Mouse (Mus musculus) limb, embryonic 15.5 days (tissue): ENCODE data around the gene Vmn1r232. TPM values are rescaled to one million over a fixed set of nuclear protein-coding genes. Genes with fewer than 3 reads are reported as not detected.
A peak's percentile ranks its signal among the peaks of the same experiment; 100 is the strongest.

ENCODE experiments used
- ATAC-seq: fragments of 200-750 bp; cut with Nextera tagmentation; 2 replicates; pipeline ENCODE4 v1.8.0; 2017; ENCODE audit warnings: low read depth, moderate TSS enrichment; ENCODE audit not compliant: insufficient number of reproducible peaks, low FRiP score, low TSS enrichment
- H3K27ac ChIP-seq: fragments of 300-500 bp; sonication (generic); 2 replicates; pipeline ENCODE4 v1.5.1; 2015; ENCODE audit warnings: moderate library complexity, mild to moderate bottlenecking, inconsistent platforms
- H3K27me3 ChIP-seq: fragments of 300-500 bp; sonication (generic); 2 replicates; pipeline ENCODE4 v1.6.1; 2015; ENCODE audit warnings: inconsistent platforms
- H3K36me3 ChIP-seq: fragments of 300-500 bp; sonication (generic); 2 replicates; pipeline ENCODE4 v1.6.1; 2015; ENCODE audit warnings: inconsistent platforms
- H3K4me1 ChIP-seq: fragments of 300-500 bp; sonication (generic); 2 replicates; pipeline ENCODE4 v1.6.1; 2015; ENCODE audit warnings: inconsistent platforms
- H3K4me2 ChIP-seq: fragments of 300-500 bp; sonication (generic); 2 replicates; pipeline ENCODE4 v1.6.1; 2015; ENCODE audit warnings: mild to moderate bottlenecking, inconsistent platforms
- H3K4me3 ChIP-seq: fragments of 300-500 bp; sonication (generic); 2 replicates; pipeline ENCODE4 v1.5.1; 2015; ENCODE audit warnings: mild to moderate bottlenecking, inconsistent platforms
- H3K9ac ChIP-seq: fragments of 300-500 bp; sonication (generic); 2 replicates; pipeline ENCODE4 v1.6.1; 2015; ENCODE audit warnings: inconsistent platforms
- H3K9me3 ChIP-seq: fragments of 300-500 bp; sonication (generic); 2 replicates; pipeline ENCODE4 v1.6.1; 2016; ENCODE audit warnings: inconsistent platforms
- WGBS: fragments of 180-500 bp; shearing (Covaris S2); methylation state at CpG from one replicate; pipeline ENCODE4 v1.1.7; 2015; 5-methylcytosine and 5-hydroxymethylcytosine counted together
- polyA plus RNA-seq: library from polyadenylated mRNA; unstranded; fragments of >200 nt; fragmentation: Nextera tagmentation; extraction: Ambion mirVana; gene quantifications from 2 replicates; pipeline ENCODE4 v1.2.1, GENCODE M21; 2015

Vmn1r232 gene
- not detected in 2 replicates for polyA plus RNA-seq

DNA sequence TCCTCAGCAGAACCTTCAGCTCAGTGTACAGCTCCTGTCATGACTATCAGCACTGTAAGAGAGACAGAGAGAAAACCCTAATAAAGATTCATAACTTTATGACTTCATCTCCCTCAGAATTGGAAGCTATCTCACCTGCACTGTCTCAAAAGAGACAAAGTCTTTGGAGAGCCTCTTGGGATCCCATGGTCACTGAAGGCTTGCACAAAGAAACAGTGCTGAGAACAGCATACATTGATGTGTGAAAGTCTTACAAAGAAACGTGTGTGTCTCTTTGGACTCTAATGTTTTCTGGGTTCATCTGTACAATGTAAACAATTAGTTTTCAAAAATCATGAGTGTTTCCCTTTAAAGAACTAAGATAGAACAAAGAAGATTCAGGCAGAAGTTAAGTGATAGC lies at the start of gene Vmn1r232:
TSS of gene Vmn1r232 (minus strand) at position 101 of the 400 bp plus-strand sequence.
- H3K27ac ChIP-seq, result no peak within 1 kb of the TSS
- no peak for ATAC-seq
- H3K9ac ChIP-seq, result no peak within 1 kb of the TSS
- no peaks in the 10 kb centered on the region for H3K4me1 ChIP-seq
- H3K36me3 ChIP-seq, result no peaks in the 10 kb centered on the region
- WGBS, result 54% methylated on average over 1 of the region's 1 CpGs
- no peak within 1 kb of the TSS for H3K4me2 ChIP-seq
- no peak within 1 kb of the TSS for H3K4me3 ChIP-seq
- no peaks in the 10 kb centered on the region for H3K9me3 ChIP-seq
- H3K27me3 ChIP-seq, result no peaks in the 10 kb centered on the region

DNA sequence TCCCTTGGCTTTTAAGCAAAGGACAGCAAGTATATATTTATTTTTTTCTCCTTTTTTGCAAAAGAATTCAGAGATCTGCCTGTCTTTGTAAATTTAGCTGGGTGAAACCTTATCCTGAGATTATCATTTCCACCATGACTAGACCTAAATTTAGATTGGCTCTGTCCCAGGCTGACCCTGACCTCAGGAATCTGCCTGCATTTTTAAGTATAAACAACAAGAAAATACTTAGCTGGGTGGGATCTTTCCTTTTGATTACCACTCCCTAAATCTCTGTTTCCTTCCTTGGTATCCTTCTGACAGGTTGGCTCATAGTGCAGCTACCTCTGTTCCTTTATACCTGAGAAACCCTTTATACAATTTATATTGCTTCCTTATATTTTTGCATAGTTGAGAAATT lies 47.2 kb upstream of the Vmn1r232 start:
- H3K4me1 ChIP-seq, result no peaks in the 10 kb centered on the region
- no peaks in the 10 kb centered on the region for H3K27me3 ChIP-seq
- ATAC-seq, result no peak
- peaks cover 71% of the 10 kb centered on the region for H3K36me3 ChIP-seq
- no peak overlapping the region for H3K4me3 ChIP-seq
- H3K27ac ChIP-seq, result no peak overlapping the region
- H3K9ac ChIP-seq, result no peak overlapping the region
- H3K9me3 ChIP-seq, result no peaks in the 10 kb centered on the region
- no peak overlapping the region for H3K4me2 ChIP-seq

- Histone ChIP-seq H3K36me3 (peaks cover 84% of the 10 kb centered on the region), H3K4me2 (no peak overlapping the region), H3K9ac (no peak overlapping the region)
These were observed 45.9 kb upstream of the Vmn1r232 start for GRCm38 (mm10) chr17:20965421-20965820.

DNA sequence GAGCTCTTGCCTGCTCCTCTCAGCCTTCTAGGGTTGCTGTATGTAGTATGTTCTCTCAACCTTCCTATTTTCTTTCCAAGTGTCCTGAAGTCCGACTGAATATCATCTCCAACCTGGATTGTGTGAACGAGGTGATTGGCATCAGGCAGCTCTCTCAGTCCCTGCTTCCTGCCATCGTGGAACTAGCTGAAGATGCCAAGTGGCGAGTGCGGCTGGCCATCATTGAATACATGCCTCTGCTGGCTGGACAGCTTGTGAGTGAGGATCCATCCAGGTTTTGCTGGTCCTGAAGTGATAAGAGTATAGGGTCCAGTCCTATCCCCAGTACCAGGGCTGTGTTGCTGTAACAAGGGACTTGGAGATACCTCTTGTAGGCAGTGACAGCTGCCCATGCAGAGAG lies 40.9 kb upstream of the Vmn1r232 start:
- no peaks in the 10 kb centered on the region for H3K4me1 ChIP-seq
- H3K4me2 ChIP-seq, result no peak overlapping the region
- peaks cover 99% of the 10 kb centered on the region for H3K36me3 ChIP-seq
- ATAC-seq, result no peak
- no peak overlapping the region for H3K4me3 ChIP-seq
- no peak overlapping the region for H3K9ac ChIP-seq
- no peaks in the 10 kb centered on the region for H3K9me3 ChIP-seq
- no peaks in the 10 kb centered on the region for H3K27me3 ChIP-seq
- WGBS, result 92% methylated on average over 5 of the region's 5 CpGs
- no peak overlapping the region for H3K27ac ChIP-seq

More at GRCm38 (mm10) chr17:20965421-20965820, 45.9 kb upstream of the Vmn1r232 start:
- Histone ChIP-seq H3K27me3 (no peaks in the 10 kb centered on the region), H3K4me3 (no peak overlapping the region), H3K4me1 (no peaks in the 10 kb centered on the region), H3K9me3 (no peaks in the 10 kb centered on the region), H3K27ac (no peak overlapping the region)
- no peak for ATAC-seq
- WGBS, result 92% methylated on average over 4 of the region's 4 CpGs

DNA sequence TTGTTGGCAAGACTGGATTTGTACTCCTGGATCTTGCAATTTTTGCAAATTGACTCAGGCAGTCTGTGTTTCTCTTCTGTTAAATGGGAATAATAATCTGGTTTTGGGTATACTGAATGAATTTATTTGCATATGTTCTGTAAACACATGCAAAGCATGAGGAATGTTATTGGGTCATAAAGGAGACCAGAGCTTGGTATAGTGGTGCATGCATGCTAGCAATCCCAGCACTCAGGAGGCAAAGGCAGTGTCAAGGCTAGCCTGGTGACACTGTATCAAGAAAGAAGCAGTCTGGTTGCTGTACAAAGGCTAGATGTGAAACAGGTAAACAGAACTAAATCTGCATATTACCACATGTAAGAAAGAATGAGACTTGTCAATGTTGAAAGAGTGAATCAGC lies 27.1 kb upstream of the Vmn1r232 start:
- Histone ChIP-seq H3K4me3 (peak overlapping the region; percentile 67), H3K27me3 (no peaks in the 10 kb centered on the region), H3K27ac (no peak overlapping the region), H3K36me3 (peaks cover 5% of the 10 kb centered on the region; the same call in 1 of the 2 replicates), H3K4me2 (peak overlapping the region; percentile 58), H3K9me3 (no peaks in the 10 kb centered on the region), H3K9ac (peak overlapping the region; percentile 64; the same call in 1 of the 2 replicates), H3K4me1 (peaks cover 22% of the 10 kb centered on the region)
- ATAC-seq, result no peak

GRCm38 (mm10) chr17:20946026-20946565 lies 26.6 kb upstream of the Vmn1r232 start:
- Histone ChIP-seq H3K4me1 (peaks cover 22% of the 10 kb centered on the region), H3K4me2 (peak overlapping the region; percentile 58), H3K27ac (peak overlapping the region; percentile 99), H3K4me3 (peak overlapping the region; percentile 67), H3K27me3 (no peaks in the 10 kb centered on the region), H3K9me3 (no peaks in the 10 kb centered on the region), H3K9ac (peak overlapping the region; percentile 64), H3K36me3 (peaks cover under 1% of the 10 kb centered on the region; the same call in 1 of the 2 replicates)
- ATAC-seq, result no peak
- WGBS, result 0% methylated on average over 13 of the region's 13 CpGs

GRCm38 (mm10) chr17:20944985-20945891 lies 25.7 kb upstream of the Vmn1r232 start, which contains the start of gene Ppp2r1a:
TSS of gene Ppp2r1a (plus strand) at chr17:20945311.
- Histone ChIP-seq H3K4me2 (peak within 1 kb of the TSS; percentile 58), H3K36me3 (no peaks in the 10 kb centered on the region), H3K27ac (peak within 1 kb of the TSS; percentile 99), H3K4me3 (peak within 1 kb of the TSS; percentile 67), H3K9me3 (no peaks in the 10 kb centered on the region), H3K4me1 (peaks cover 22% of the 10 kb centered on the region), H3K27me3 (no peaks in the 10 kb centered on the region), H3K9ac (peak within 1 kb of the TSS; percentile 64)
- peak; percentile 99 for ATAC-seq
- WGBS, result under 1% methylated on average over 69 of the region's 69 CpGs

DNA sequence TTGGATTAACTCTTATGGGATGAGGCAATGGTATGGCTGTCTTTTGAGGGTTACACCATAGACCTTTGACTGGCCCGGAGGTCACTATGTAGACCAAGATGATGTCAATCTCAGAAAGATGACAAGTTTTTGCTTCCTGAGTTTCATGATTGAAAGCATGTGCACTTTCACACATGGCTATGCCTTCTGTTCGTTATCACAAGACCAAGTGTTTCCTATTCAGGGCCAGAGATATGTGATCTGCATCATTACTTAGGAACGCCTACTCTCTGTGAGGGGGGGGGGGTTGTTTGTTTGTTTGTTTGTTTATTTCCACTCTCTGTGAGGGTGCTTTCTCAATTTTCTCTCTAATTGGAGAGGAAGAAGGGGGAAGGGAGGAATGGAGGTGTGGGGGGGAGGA lies 24.7 kb upstream of the Vmn1r232 start:
- Histone ChIP-seq H3K27ac (peak overlapping the region; percentile 99), H3K4me3 (peak overlapping the region; percentile 67), H3K4me2 (peak overlapping the region; percentile 53), H3K9ac (no peak overlapping the region; the same call in 1 of the 2 replicates), H3K36me3 (no peaks in the 10 kb centered on the region), H3K9me3 (no peaks in the 10 kb centered on the region), H3K27me3 (no peaks in the 10 kb centered on the region), H3K4me1 (peaks cover 22% of the 10 kb centered on the region)
- 43% methylated on average over 3 of the region's 3 CpGs for WGBS
- no peak for ATAC-seq

- Histone ChIP-seq H3K4me3 (no peak within 1 kb of the TSS), H3K4me2 (no peak within 1 kb of the TSS), H3K27me3 (no peaks in the 10 kb centered on the region), H3K36me3 (no peaks in the 10 kb centered on the region), H3K4me1 (no peaks in the 10 kb centered on the region), H3K27ac (no peak within 1 kb of the TSS), H3K9me3 (no peaks in the 10 kb centered on the region), H3K9ac (no peak within 1 kb of the TSS)
- WGBS, result 59% methylated on average over 2 of the region's 2 CpGs
- ATAC-seq, result no peak
These were observed 14.5 kb downstream of the Vmn1r232 start, which contains the start of gene Vmn1r231 for GRCm38 (mm10) chr17:20904991-20905390. TSS of gene Vmn1r231 (minus strand) at chr17:20905091.

Other genes with a start within 250 kb of the Vmn1r232 start
- not detected in 2 replicates for gene Vmn1r226, start 236.9 kb downstream of the Vmn1r232 start, polyA plus RNA-seq
- not detected in 2 replicates for gene Vmn1r227, start 189.9 kb downstream of the Vmn1r232 start, polyA plus RNA-seq
- gene Vmn1r228, start 133.6 kb downstream of the Vmn1r232 start, polyA plus RNA-seq, result not detected in 2 replicates
- not detected in 2 replicates for gene Vmn1r229, start 108.2 kb downstream of the Vmn1r232 start, polyA plus RNA-seq
- not detected in 2 replicates for gene Vmn1r230, start 79.3 kb downstream of the Vmn1r232 start, polyA plus RNA-seq
- gene Vmn1r231, start 14.6 kb downstream of the Vmn1r232 start, polyA plus RNA-seq, result not detected in 2 replicates
- gene Ppp2r1a, start 25.6 kb upstream of the Vmn1r232 start, polyA plus RNA-seq, result 340 and 361 TPM in 2 replicates
- gene Vmn1r233, start 76.8 kb upstream of the Vmn1r232 start, polyA plus RNA-seq, result not detected in 2 replicates
- gene Zfp160, start 89.2 kb upstream of the Vmn1r232 start, polyA plus RNA-seq, result 14.7 and 16.6 TPM in 2 replicates